In genomic region chr4:119421191-119421590, GRCm38 (mm10) we compare ENCODE assay signal across 8 mouse cellular contexts. TPM values are rescaled to one million over a fixed set of nuclear protein-coding genes. Genes with fewer than 3 reads are reported as not detected.
A peak's percentile ranks its signal among the peaks of the same experiment; 100 is the strongest.
DNase-seq lines count a peak whose midpoint lies in the region; ATAC-seq and TF ChIP-seq lines count a peak whose summit lies in the region.

No protein-coding gene starts in this region.

- TF ChIP-seq POLR2A in lung, adult 2 months (IDR thresholded peaks at IDR 0.05; ENCODE audit: borderline replicate concordance, extremely low read depth, low read depth, low read length) = no peak
- TF ChIP-seq POLR2A in embryonic fibroblast, embryonic 13.5 days (IDR thresholded peaks at IDR 0.05; ENCODE audit: low read depth, low read length) = no peak

- peaks cover 15% of the 10 kb centered on the region for H3K4me1 ChIP-seq in lung, embryonic 16.5 days (replicated peaks; ENCODE audit: control insufficient read depth, insufficient read depth, low read length)
- peaks cover 7% of the 10 kb centered on the region for H3K4me1 ChIP-seq in lung, adult 2 months (ENCODE audit: control insufficient read depth, insufficient read depth, low read length)
- peaks cover 5% of the 10 kb centered on the region for H3K4me1 ChIP-seq in embryonic fibroblast, embryonic 13.5 days (ENCODE audit: control insufficient read depth, insufficient read depth, low read length)
- peaks cover 10% of the 10 kb centered on the region; the same call in 1 of the 2 replicates for H3K4me1 ChIP-seq in limb, embryonic 11.5 days (ENCODE audit: control insufficient read depth, insufficient read depth, low read length)
- H3K4me1 ChIP-seq in stomach, embryonic 14.5 days (ENCODE audit: control insufficient read depth, insufficient read depth, low read length) = peaks cover 6% of the 10 kb centered on the region; the same call in 1 of the 2 replicates

- H3K27ac ChIP-seq in lung, embryonic 16.5 days (ENCODE audit: low read length) = no peak overlapping the region
- H3K27ac ChIP-seq in embryonic fibroblast, embryonic 13.5 days (ENCODE audit: insufficient read depth, low read length) = no peak overlapping the region
- no peak overlapping the region for H3K27ac ChIP-seq in limb, embryonic 11.5 days (replicated peaks; ENCODE audit: low read depth, low read length)
- H3K27ac ChIP-seq in stomach, embryonic 14.5 days (ENCODE audit: low read length) = no peak overlapping the region

- peak overlapping the region; percentile 92 for H3K9ac ChIP-seq in lung, embryonic 16.5 days (ENCODE audit: low read length)
- peak overlapping the region; percentile 82; the same call in 1 of the 2 replicates for H3K9ac ChIP-seq in limb, embryonic 11.5 days (ENCODE audit: low read length)
- peak overlapping the region; percentile 70; the same call in 1 of the 2 replicates for H3K9ac ChIP-seq in stomach, embryonic 14.5 days (replicated peaks; ENCODE audit: low read depth, low read length)

- H3K9me3 ChIP-seq in lung, embryonic 16.5 days (ENCODE audit: control insufficient read depth, low read length) = no peaks in the 10 kb centered on the region
- H3K9me3 ChIP-seq in limb, embryonic 11.5 days (ENCODE audit: control insufficient read depth, low read length) = no peaks in the 10 kb centered on the region
- H3K9me3 ChIP-seq in stomach, embryonic 14.5 days (ENCODE audit: control insufficient read depth, low read depth, low read length) = no peaks in the 10 kb centered on the region

- H3K36me3 ChIP-seq in lung, embryonic 16.5 days (ENCODE audit: control insufficient read depth, insufficient read depth, low read length) = no peaks in the 10 kb centered on the region
- no peaks in the 10 kb centered on the region for H3K36me3 ChIP-seq in limb, embryonic 11.5 days (ENCODE audit: control insufficient read depth, insufficient read depth, low read length)
- H3K36me3 ChIP-seq in stomach, embryonic 14.5 days (ENCODE audit: control insufficient read depth, insufficient read depth, low read length) = no peaks in the 10 kb centered on the region

- H3K4me2 ChIP-seq in lung, embryonic 16.5 days (ENCODE audit: low read depth, low read length) = peak overlapping the region; percentile 78
- H3K4me2 ChIP-seq in limb, embryonic 11.5 days (ENCODE audit: low read depth, severe bottlenecking) = peak overlapping the region; percentile 88
- peak overlapping the region; percentile 91 for H3K4me2 ChIP-seq in stomach, embryonic 14.5 days (replicated peaks; ENCODE audit: low read depth, low read length)

- TF ChIP-seq CTCF in lung, adult 2 months (IDR thresholded peaks at IDR 0.05; ENCODE audit: insufficient read depth, low read length) = no peak
- TF ChIP-seq CTCF in embryonic fibroblast, embryonic 13.5 days (IDR thresholded peaks at IDR 0.05; ENCODE audit: borderline replicate concordance, insufficient read depth, low read length) = no peak

- peak overlapping the region; percentile 79 for H3K4me3 ChIP-seq in lung, embryonic 16.5 days (ENCODE audit: low read length)
- no peak overlapping the region for H3K4me3 ChIP-seq in lung, adult 2 months (replicated peaks; ENCODE audit: extremely low read depth, low read depth, low read length)
- H3K4me3 ChIP-seq in embryonic fibroblast, embryonic 13.5 days (ENCODE audit: insufficient read depth, low read length) = peak overlapping the region; percentile 73
- peak overlapping the region; percentile 80 for H3K4me3 ChIP-seq in limb, embryonic 11.5 days (ENCODE audit: low read depth, low read length)
- H3K4me3 ChIP-seq in stomach, embryonic 14.5 days (ENCODE audit: low read depth, low read length) = peak overlapping the region; percentile 69

- 24% methylated on average over 3 of the region's 3 CpGs for WGBS in lung, embryonic 16.5 days
- WGBS in lung, adult 2 months = 44% methylated on average over 3 of the region's 3 CpGs
- WGBS in limb, embryonic 11.5 days = 60% methylated on average over 3 of the region's 3 CpGs
- WGBS in stomach, embryonic 14.5 days = 15% methylated on average over 3 of the region's 3 CpGs

- no peak for ATAC-seq in lung, embryonic 16.5 days (ENCODE audit: low read depth)
- no peak for ATAC-seq in limb, embryonic 11.5 days (ENCODE audit: insufficient number of reproducible peaks, low FRiP score, low TSS enrichment, low read depth)
- no peak for ATAC-seq in stomach, embryonic 14.5 days (ENCODE audit: insufficient number of reproducible peaks, insufficient read depth, low FRiP score, low read depth)

- H3K27me3 ChIP-seq in lung, embryonic 16.5 days (ENCODE audit: control insufficient read depth, insufficient read depth, low read depth, low read length) = no peaks in the 10 kb centered on the region
- no peaks in the 10 kb centered on the region for H3K27me3 ChIP-seq in limb, embryonic 11.5 days (ENCODE audit: control insufficient read depth, insufficient read depth, low read length)
- no peaks in the 10 kb centered on the region for H3K27me3 ChIP-seq in stomach, embryonic 14.5 days (ENCODE audit: control insufficient read depth, insufficient read depth, low read length)

- DNase-seq in lung, adult 2 months = no peak
- DNase-seq in limb, embryonic 11.5 days (ENCODE audit: low spot score) = no peak
- DNase-seq in cerebellum, adult 9-11 months = no peak
- DNase-seq in lung, postnatal 25 days (ENCODE audit: low spot score) = no peak
- no peak for DNase-seq in ovary, postnatal 10 days (ENCODE audit: low spot score)

RNA-seq across cellular contexts. Expression of gene Ppcs, which starts 1.0 kb away (rescaled TPM):
- 31.5 and 33.9 TPM in 2 replicates for polyA plus RNA-seq in lung, embryonic 16.5 days (2015; fragmentation: Nextera tagmentation; extraction: Ambion mirVana)
- 9.3 and 9.9 TPM in 2 replicates for polyA plus RNA-seq in lung, adult 2 months (2012; rRNA removed)
- 8.9 and 10.5 TPM in 2 replicates for polyA plus RNA-seq in embryonic fibroblast, embryonic 13.5 days (2011; ENCODE audit: insufficient read length, low read depth, missing spikeins)
- 35.7 and 38.7 TPM in 2 replicates for polyA plus RNA-seq in limb, embryonic 11.5 days (2014; fragmentation: Nextera tagmentation; extraction: Ambion mirVana)
- 31.9 and 33.7 TPM in 2 replicates for polyA plus RNA-seq in stomach, embryonic 14.5 days (2014; fragmentation: Nextera tagmentation; extraction: Ambion mirVana)

RNA-seq across cellular contexts. Expression of gene Zmynd12, which starts 1.4 kb away (rescaled TPM):
- polyA plus RNA-seq in lung, embryonic 16.5 days (2015; fragmentation: Nextera tagmentation; extraction: Ambion mirVana) = 2.0 and 2.1 TPM in 2 replicates
- polyA plus RNA-seq in lung, adult 2 months (2012; rRNA removed) = 5.8 and 6.4 TPM in 2 replicates
- polyA plus RNA-seq in embryonic fibroblast, embryonic 13.5 days (2011; ENCODE audit: insufficient read length, low read depth, missing spikeins) = not detected in 2 replicates
- polyA plus RNA-seq in limb, embryonic 11.5 days (2014; fragmentation: Nextera tagmentation; extraction: Ambion mirVana) = 0.34 and 0.36 TPM in 2 replicates
- polyA plus RNA-seq in stomach, embryonic 14.5 days (2014; fragmentation: Nextera tagmentation; extraction: Ambion mirVana) = not detected in 2 replicates

RNA-seq across cellular contexts. Expression of gene Ccdc30, which starts 5.9 kb away (rescaled TPM):
- polyA plus RNA-seq in lung, embryonic 16.5 days (2015; fragmentation: Nextera tagmentation; extraction: Ambion mirVana) = 6.1 and 9.3 TPM in 2 replicates
- polyA plus RNA-seq in lung, adult 2 months (2012; rRNA removed) = 3.4 and 4.2 TPM in 2 replicates
- 1.3 and 2.0 TPM in 2 replicates for polyA plus RNA-seq in embryonic fibroblast, embryonic 13.5 days (2011; ENCODE audit: insufficient read length, low read depth, missing spikeins)
- 5.5 and 7.3 TPM in 2 replicates for polyA plus RNA-seq in limb, embryonic 11.5 days (2014; fragmentation: Nextera tagmentation; extraction: Ambion mirVana)
- polyA plus RNA-seq in stomach, embryonic 14.5 days (2014; fragmentation: Nextera tagmentation; extraction: Ambion mirVana) = 3.5 and 7.3 TPM in 2 replicates
